Mouse (Mus musculus): Measurements from ENCODE around the gene Serac1.
A peak's percentile ranks its signal among the peaks of the same experiment; 100 is the strongest.

Serac1 gene

DNA sequence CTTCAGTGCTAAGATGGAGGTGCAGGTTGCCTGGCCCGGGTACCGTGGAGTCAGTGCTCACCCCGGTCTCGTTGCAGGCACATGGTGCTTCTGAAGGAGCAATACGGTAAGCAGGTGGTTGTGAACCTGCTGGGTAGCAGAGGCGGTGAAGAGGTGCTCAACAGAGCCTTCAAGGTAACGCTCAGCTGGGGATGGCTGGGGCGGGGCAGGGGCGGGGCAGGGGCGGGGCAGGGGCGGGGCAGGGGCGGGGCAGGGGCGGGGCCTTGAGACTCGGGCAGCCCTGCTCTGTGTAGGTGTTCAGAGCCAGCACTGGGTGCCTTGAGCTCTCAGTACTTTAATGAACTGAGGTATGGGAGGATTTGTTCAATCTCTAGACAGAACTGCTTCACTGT, 74.3 kb downstream of the Serac1 start:
- DNase-seq (ENCODE audit: low read depth, low spot score): no peak

DNA sequence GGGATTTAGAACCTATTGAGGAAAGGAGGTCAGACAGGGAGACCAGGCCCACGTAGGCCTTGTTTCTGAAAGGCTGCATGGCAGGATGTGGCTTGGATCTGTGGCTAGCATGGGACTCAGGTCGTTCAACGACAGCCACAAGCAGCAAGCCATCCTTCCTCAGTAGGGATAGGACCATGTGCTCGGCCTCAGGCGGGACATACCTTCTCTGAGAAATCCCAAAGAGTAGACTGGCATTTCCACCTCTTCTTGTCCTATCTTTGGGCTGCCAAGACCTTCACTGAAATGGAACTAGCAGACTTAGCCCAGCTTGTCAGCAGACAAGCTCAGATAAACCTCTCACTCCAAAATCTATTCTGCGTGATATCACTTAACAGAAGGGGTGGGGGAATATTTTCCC, 75.9 kb downstream of the Serac1 start:
- DNase-seq (ENCODE audit: low read depth, low spot score): no peak

DNA sequence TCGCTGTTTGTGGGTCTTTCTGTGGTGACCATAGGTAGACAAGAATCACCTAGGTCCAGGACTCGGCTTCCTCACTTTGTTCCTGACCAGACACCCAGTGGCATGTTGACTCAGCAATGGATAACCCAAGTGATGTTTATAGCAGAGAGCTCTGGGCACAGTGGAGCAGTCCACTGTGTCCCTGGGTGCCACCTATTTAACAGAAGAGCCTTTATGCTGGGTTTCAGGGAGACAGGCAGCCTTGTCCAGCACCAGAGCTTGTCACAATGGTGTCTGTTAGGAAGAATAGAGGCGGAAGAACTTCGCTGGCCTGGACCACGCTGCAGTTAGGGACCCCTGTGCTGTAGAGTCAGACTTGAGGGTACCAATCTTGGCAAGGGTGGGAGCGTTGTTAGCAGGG, 77.0 kb downstream of the Serac1 start:
- DNase-seq (ENCODE audit: low read depth, low spot score): no peak

- no peak for DNase-seq (ENCODE audit: low read depth, low spot score)
Measured at GRCm38 (mm10) chr17:6001836-6002235, 77.7 kb downstream of the Serac1 start.

DNA sequence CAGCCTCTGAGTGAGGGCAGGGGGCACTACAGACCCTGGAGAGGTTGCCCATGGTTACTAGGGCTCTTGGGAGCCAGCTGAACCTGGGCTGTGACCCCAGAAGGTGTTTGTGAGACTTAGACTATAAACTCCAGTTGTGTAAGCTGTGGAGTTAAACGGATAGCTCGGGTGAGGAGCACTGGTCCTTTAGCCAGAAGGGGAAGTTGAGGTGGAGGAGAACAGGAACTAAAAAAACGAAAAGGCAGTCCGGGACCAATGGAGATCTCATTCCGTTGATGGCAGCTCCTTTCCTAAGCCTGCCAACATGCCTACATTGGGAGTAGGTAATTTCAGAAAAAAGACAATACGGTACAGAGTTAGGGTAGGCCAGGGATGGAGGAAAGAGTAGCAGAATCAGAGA, 78.2 kb downstream of the Serac1 start:
- DNase-seq (ENCODE audit: low read depth, low spot score): no peak

DNA sequence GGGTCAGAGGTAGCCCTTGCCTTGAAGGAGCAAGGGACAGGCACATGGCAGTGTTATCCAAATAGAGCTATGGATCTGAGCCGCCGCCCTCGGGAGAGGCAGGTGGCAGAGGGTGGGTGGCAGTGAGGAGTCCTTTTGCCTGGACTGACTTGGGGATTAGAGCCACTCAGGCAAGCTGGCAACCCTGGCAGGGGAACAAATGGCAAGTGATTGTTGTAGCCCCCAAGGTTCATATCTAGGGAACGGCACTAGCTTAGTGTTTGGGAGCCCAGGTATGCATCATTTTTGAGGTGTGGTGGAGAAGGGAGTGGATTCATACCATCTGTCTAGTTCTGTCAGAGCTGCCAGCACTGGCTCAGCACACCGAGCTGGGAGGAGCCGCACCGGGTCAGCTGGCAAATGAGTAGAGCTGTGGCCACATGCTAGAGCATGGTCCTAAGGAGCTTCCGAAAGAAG, 78.6 kb downstream of the Serac1 start:
- no peak for DNase-seq (ENCODE audit: low read depth, low spot score)

DNA sequence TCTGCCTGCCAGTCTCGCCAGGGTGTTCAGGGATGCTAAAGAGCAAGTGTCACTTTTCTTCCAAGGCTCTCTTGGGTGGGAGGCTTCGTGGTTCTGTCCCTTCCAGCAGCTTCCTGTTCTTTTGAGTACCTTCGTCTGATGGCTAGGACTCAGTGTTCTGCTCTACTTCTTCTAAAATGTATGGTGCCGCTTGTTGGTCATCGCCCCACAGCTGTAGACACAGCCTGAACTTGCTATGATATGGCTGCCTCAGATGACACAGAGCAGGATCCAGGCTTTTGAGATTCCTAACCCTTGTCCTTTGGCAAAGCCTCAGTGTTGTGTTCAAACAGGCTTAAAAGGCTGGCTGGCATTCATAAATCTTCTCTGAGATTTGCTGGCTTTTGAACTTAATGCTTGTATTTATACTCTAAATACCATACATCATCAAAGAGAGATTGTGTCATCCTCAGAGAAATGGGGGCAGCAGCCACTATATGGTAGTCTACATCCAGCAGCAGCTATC, 80.5 kb downstream of the Serac1 start:
- no peak for DNase-seq (ENCODE audit: low read depth, low spot score)

DNA sequence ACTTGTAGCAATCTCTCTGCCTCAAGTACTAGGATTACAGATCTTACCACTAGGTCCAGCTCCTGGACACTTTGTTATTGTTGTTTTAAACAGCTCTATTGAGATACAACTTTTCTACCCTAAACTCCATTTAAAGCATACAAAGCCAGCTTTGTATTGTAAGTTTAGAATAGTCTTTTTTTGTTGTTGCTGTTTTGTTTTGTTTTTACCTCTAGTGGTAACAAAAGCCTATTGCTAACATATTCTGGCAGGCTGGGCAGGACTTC, 81.4 kb downstream of the Serac1 start:
- DNase-seq (ENCODE audit: low read depth, low spot score): peak; percentile 52

DNA sequence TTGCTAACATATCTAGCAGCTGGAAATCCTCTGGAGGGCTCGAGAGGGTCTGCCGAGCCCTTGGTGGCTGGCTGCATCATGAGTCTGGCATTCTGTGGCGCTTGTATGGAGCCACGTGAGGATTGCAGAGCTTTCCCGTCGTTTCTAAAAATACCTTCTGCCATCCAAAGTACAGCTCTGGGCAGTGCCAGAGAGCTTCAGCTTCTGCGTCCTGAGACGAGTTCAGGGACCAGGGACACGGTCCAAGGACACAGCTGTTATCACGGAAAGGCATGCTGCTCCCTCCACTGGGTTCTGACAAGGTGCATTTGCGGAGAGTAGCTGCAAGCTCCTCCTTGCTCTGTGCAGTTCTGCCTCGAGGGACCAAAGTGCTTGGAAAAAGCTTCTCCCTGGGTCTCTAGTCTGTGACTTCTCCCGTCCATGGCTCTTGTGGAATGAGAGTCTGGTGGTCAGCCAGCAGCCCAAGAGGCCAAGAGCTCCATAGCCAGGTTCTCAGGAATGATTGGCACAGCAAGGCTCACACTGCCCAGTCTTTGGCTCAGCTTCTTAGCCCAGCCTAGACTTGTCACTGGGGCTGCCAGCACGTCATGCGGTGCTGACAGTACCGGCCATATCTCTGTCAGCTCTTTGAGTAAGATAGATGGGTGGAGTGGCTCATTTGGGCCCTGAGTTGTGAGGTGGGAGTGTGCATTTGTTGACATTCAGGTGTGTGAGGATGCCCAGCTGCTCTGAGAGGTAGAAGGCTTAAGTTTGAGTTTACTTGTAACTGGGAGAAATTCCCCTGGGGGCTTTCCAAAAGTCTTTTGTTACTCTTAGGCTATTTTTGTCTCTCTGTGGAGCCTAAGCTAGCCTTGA, 81.9 kb downstream of the Serac1 start:
- DNase-seq (ENCODE audit: low read depth, low spot score): no peak

DNA sequence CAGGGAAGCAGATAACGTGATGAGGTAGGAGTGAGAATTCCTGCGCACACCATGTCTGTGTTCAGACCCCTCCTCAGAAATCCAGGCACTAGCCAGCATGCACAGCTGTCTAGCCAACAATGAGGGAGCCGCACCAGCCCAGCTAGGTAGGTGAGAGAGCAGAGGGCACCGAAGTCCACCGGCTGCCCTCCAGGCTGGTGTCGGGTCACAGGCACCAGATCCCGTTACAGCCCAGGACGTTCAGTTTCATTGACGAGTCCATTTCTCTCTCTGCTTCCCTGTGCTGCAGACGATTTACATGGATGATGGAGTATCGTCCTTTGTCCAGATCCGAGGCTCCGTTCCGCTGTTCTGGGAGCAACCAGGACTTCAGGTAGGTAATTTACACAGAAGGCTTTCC, 83.0 kb downstream of the Serac1 start:
- no peak for DNase-seq (ENCODE audit: low read depth, low spot score)

- no peak for DNase-seq (ENCODE audit: low read depth, low spot score)
Measured at GRCm38 (mm10) chr17:5994606-5995005, 84.9 kb downstream of the Serac1 start.

DNA sequence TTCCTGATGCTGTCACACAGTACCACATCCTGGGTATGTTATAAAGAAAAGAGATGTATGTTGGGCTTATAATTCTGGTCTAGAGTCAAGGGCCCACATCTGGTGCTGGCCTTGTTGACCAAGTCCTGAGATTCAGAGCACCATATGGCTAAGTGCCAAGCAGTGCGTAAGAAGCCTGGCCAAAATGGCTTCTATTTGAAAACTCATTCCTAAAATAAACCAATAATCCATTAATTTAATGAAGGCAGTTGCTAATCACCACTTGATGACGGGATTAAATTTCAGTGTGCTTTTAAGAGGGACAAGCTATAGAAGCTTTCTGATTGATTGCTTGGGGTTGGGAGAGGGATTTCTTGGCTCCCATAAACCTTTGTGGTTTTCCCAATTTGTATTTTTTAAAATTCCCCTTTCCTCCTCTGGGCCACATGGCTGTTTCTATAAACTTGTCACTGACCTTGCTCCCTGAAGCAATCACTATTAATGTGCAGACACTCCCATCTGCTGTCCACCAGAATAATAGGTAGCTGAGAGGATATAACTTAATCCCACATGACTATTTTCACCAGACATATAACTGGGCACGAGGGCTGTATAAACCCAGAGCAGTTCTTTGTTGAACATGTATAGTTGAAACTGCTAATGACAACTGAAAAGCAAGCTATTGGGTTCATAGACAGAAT, 85.8 kb downstream of the Serac1 start:
- DNase-seq (ENCODE audit: low read depth, low spot score): no peak

DNA sequence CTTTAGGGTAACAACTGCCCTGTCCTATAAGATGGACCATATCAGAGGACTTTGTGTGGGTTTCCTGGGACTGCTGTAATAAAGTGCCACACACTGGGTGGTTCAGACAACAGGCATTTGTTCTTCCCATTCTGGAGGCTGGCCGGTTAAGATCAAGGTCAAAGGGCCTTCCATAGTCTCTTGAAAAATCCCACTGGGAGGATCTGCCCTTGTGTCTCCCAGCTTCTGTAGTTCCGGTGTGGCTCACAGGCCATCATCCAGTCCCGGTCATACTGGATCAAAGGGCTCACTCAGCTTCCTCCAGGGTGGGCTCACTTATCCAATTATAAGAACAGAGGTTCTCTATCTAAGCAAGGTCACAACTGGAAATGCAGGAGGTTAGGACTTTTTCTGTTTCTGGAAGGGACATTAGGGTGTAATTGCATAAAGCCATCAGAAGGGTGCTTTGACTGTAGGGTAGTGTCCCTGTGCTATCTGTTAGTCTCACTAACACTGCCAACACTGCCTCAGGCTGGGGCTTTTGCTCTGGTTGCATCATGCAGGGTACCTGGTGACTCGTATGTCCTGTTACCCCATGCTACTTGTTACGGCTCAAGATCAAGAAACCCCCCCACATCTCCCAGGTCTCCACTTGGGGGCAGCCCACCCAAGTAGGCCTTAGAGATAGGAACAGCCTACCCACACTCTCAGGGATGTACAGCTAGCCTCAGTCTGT, 86.5 kb downstream of the Serac1 start:
- no peak for DNase-seq (ENCODE audit: low read depth, low spot score)
